Mouse (Mus musculus) hindbrain, embryonic 14.5 days (tissue): ENCODE data around the gene Gm45234. TPM values are rescaled to one million over a fixed set of nuclear protein-coding genes. Genes with fewer than 3 reads are reported as not detected.

Source experiments
- ATAC-seq: fragments of 200-750 bp; cut with Nextera tagmentation; 2 replicates; pipeline ENCODE4 v1.8.0; 2017; ENCODE audit warnings: moderate number of reproducible peaks, mild to moderate bottlenecking, moderate TSS enrichment, moderate library complexity; ENCODE audit not compliant: low FRiP score
- DNase-seq: peaks from one replicate; pipeline ENCODE4 v3.0.0-alpha.2; 2015; ENCODE audit warnings: low spot score
- H3K27ac ChIP-seq: fragments of 300-500 bp; sonication (generic); 2 replicates; pipeline ENCODE4 v1.5.1; 2014; ENCODE audit warnings: mild to moderate bottlenecking, moderate library complexity
- H3K27me3 ChIP-seq: fragments of 300-500 bp; sonication (generic); 2 replicates; pipeline ENCODE4 v1.6.1; 2014; ENCODE audit warnings: mild to moderate bottlenecking, low read length, mixed read lengths; ENCODE audit not compliant: control insufficient read depth, insufficient read depth
- H3K36me3 ChIP-seq: fragments of 300-500 bp; sonication (generic); replicated peaks from 2 replicates; pipeline ENCODE4 v1.6.1; 2014; ENCODE audit not compliant: control insufficient read depth, insufficient read depth
- H3K4me1 ChIP-seq: fragments of 300-500 bp; sonication (generic); replicated peaks from 2 replicates; pipeline ENCODE4 v1.6.1; 2014; ENCODE audit warnings: antibody characterized with exemption, low read length, mixed read lengths; ENCODE audit not compliant: control insufficient read depth, insufficient read depth
- H3K4me2 ChIP-seq: fragments of 300-500 bp; sonication (generic); replicated peaks from 2 replicates; pipeline ENCODE4 v1.6.1; 2014; ENCODE audit warnings: mild to moderate bottlenecking, moderate library complexity
- H3K4me3 ChIP-seq: fragments of 300-500 bp; sonication (generic); replicated peaks from 2 replicates; pipeline ENCODE4 v1.5.1; 2014; ENCODE audit warnings: mild to moderate bottlenecking, low read length
- H3K9ac ChIP-seq: fragments of 300-500 bp; sonication (generic); 2 replicates; pipeline ENCODE4 v1.6.1; 2014
- H3K9me3 ChIP-seq: fragments of 300-500 bp; sonication (generic); 2 replicates; pipeline ENCODE4 v1.6.1; 2016; ENCODE audit warnings: low read length; ENCODE audit not compliant: control insufficient read depth
- WGBS: fragments of 180-500 bp; shearing (Covaris S2); extraction: QIAGEN DNeasy Blood & Tissue Kit; methylation state at CpG from one replicate; pipeline ENCODE4 v1.1.7; 2014; 5-methylcytosine and 5-hydroxymethylcytosine counted together
- polyA plus RNA-seq: library from polyadenylated mRNA; unstranded; fragments of >200 nt; fragmentation: Nextera tagmentation; extraction: Ambion mirVana; gene quantifications from 2 replicates; pipeline ENCODE4 v1.2.1, GENCODE M21; 2014

The Gm45234 gene
- polyA plus RNA-seq, 1 experiment from 2014 or later = not detected

DNA sequence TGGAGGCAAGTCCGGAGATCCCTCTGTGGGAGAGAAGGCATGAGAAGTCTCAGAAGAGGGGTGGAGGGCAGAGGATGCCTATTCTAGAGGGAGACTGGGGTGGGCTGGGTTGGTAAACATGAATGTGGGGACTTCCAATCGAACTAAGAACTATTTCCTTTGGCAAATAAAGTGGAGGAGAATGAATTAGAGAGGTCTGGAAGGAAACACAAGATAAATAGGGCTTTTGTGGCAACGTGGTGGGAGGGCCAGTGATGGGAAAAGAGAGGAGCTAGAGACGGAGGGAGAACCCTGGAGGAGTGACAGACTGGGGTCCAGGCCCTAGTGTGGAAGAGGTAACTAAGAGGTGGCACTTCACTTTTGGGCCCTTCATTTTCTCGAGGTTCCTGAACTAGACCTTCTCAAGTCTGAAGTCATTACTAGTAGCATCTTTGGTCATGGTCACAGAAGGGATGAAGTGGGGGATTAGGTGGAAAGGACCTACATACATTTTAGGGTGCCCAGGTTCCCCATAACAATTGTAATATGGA, 1.6 kb upstream of the Gm45234 start:
- Histone ChIP-seq H3K27ac (peak overlapping the region; percentile 97), H3K9me3 (no peaks in the 10 kb centered on the region), H3K4me3 (peak overlapping the region; percentile 78), H3K4me1 (peaks cover 44% of the 10 kb centered on the region), H3K36me3 (peaks cover 3% of the 10 kb centered on the region; the same call in 1 of the 2 replicates), H3K27me3 (no peaks in the 10 kb centered on the region), H3K9ac (peak overlapping the region; percentile 94), H3K4me2 (peak overlapping the region; percentile 61)
- WGBS = 4% methylated on average over 5 of the region's 5 CpGs
- DNase-seq = no peak
- ATAC-seq = no peak

DNA sequence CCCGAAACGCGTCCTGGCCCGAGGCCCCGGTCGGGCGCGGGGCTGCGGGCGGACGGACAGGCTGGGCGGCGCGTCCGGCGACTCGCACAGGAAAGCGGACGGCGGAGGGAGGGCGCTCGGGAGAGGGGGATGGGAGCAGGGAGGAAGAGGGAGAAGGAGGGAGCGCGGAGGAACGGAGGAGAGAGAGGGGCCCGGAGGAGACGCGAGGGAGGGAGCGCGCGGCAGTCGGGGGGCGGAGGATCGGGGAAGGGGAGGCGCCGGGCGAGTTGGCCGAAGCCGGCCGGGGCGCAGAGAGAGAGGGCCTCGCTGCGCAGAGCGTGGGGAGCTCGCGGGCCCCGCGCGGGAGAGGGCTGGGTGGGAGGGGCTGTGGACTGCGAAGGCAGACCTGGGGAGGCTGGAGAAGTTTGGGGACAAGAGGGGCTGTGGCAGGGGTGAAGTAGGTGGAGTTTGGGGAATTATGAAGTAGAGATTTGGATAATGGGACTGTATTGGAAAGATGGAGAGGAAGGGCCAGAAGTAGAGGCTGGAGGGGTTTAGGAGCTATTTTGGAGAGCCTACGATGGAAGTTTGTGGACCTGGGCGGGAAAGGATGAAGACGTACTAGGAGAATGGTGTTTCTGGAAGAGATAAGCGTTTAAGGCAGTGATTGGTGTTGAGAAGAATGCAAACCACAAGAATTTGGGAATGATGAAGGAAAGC, 980 bp upstream of the Gm45234 start:
- peak overlapping the region; percentile 94 for H3K9ac ChIP-seq
- H3K4me1 ChIP-seq = peaks cover 44% of the 10 kb centered on the region
- DNase-seq (peak; percentile 76), ATAC-seq (peak; percentile 82)
- peaks cover 4% of the 10 kb centered on the region; the same call in 1 of the 2 replicates for H3K36me3 ChIP-seq
- H3K27ac ChIP-seq = peak overlapping the region; percentile 97
- H3K4me2 ChIP-seq = peak overlapping the region; percentile 61
- no peaks in the 10 kb centered on the region for H3K9me3 ChIP-seq
- WGBS = 1% methylated on average over 48 of the region's 54 CpGs
- peak overlapping the region; percentile 78 for H3K4me3 ChIP-seq
- no peaks in the 10 kb centered on the region for H3K27me3 ChIP-seq

DNA sequence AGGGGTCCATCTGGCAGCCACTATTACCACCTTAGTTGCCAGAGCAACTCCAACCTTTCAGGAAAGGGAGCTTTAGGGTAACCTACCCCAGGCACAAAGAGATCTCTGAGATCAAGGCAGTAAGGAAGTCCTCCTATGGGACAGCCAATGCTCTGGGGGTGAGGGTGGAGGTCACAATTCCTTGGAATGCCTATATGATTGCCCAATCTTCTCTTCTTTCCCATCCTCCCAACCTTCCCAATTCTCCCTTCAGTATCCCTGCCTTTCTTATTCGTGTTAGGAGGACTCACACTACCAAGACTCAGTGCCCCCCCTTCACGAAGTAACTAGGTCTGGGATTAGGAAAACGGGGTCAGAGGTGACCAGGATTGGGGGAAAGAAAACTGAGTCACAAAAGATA, 515 bp downstream of the Gm45234 start:
- peak overlapping the region; percentile 94 for H3K9ac ChIP-seq
- ATAC-seq = no peak
- H3K4me1 ChIP-seq = peaks cover 44% of the 10 kb centered on the region

DNA sequence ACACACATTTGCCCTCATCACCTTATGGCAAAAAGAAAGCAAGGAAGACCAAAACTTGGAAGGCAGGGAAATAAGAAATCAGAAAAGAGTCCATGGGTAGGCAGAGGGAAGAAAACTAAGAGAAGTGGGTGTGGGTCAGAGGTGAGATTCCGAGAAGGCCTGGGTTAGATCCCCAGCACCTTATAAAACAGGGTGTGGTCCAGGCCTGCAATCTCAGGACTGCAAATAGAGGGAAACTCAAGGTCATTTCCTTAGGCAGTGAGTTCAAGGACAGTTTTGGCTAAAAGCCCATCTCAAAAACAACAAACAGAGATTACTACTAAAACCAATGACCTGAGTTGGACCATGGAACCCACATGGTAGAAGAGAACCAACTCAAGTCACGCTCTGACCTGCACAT, 2.0 kb downstream of the Gm45234 start:
- no peak overlapping the region for H3K9ac ChIP-seq
- H3K4me2 ChIP-seq = peak overlapping the region; percentile 78
- peaks cover 39% of the 10 kb centered on the region for H3K4me1 ChIP-seq
- H3K27me3 ChIP-seq = no peaks in the 10 kb centered on the region
- ATAC-seq (no peak), DNase-seq (no peak)
- H3K36me3 ChIP-seq = peaks cover 23% of the 10 kb centered on the region
- H3K4me3 ChIP-seq = no peak overlapping the region
- 94% methylated on average over 2 of the region's 2 CpGs for WGBS
- no peak overlapping the region for H3K27ac ChIP-seq
- H3K9me3 ChIP-seq = no peaks in the 10 kb centered on the region

More for the DNA sequence above, 515 bp downstream of the Gm45234 start:
- peak overlapping the region; percentile 78 for H3K4me2 ChIP-seq
- H3K36me3 ChIP-seq = peaks cover 11% of the 10 kb centered on the region
- H3K27ac ChIP-seq = peak overlapping the region; percentile 97
- no peak for DNase-seq
- no peaks in the 10 kb centered on the region for H3K9me3 ChIP-seq
- H3K27me3 ChIP-seq = no peaks in the 10 kb centered on the region
- peak overlapping the region; percentile 78 for H3K4me3 ChIP-seq
- 5% methylated on average over 3 of the region's 3 CpGs for WGBS

DNA sequence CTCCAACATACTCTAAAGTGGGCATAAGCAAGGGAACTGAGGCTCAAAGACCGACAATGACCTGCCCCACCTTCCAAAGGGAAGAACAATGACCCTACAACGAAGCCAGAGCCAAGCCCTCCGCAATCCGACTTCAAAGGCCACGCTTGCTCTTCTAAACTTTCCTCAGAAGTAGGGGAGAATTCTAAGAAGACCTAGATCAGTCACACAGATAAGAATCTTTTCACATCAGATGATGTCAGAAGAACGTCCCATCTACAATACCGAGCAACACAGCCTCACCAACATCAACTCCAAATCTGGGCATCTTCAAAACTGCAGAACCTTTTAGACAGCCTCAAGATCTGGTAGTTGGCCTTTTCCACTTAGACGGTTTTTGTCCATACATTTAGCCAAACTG, 5.4 kb downstream of the Gm45234 start:
- no peaks in the 10 kb centered on the region for H3K27me3 ChIP-seq
- no peak for ATAC-seq

DNA sequence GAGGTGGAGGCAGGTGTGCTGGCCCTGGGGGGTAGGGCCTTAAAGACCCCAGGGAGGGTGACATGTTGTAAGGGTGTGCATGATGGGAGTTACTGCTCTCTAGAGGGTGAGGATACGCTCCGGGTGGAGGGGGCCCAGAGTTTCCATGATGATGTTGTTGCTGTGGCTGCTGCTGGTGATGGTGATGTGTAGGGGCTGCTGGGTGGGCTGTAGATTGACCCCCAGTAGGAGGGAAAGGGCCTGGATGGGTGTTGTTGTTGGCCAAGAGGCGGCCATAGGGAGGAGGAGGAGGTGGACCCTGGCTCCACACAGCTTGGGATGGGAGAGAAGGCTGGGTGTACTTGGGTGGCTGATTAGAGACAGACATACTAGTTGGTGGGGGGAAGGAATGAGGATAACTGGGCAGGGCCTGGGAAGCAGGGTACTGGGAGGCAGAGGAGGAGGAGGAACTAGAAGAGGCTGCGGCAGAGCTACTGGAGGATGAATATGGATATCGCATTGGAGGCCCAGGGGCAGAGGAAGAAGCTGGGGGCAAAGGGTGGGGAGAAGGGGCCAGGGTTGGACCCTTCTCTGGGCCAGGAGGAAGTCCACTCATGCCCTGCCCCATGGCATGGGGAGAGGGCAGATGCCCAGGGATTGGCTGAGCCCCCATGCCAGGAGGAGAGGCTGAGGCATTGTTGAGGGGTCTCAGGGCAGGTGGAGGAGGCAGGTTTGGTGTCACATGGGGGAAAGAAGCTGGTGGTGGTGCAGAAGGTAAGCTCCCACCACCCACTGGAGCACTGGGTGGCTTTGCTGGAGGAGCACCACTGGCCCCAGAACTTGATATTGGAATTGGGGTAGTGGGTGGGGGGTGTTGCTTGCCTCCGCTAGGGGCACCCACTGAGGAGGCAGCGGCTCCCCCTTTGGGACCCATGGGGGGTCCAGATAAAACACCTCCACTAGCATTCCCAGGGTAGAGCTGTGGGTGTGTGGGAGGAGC, 8.9 kb downstream of the Gm45234 start:
- Histone ChIP-seq H3K27ac (peak overlapping the region; percentile 90; the same call in 1 of the 2 replicates), H3K4me2 (peak overlapping the region; percentile 94; the same call in 1 of the 2 replicates), H3K36me3 (peaks cover 74% of the 10 kb centered on the region), H3K27me3 (no peaks in the 10 kb centered on the region), H3K4me1 (peaks cover 14% of the 10 kb centered on the region), H3K9me3 (no peaks in the 10 kb centered on the region), H3K4me3 (peak overlapping the region; percentile 40; the same call in 1 of the 2 replicates), H3K9ac (peak overlapping the region; percentile 80; the same call in 1 of the 2 replicates)
- 82% methylated on average over 7 of the region's 7 CpGs for WGBS
- ATAC-seq (no peak), DNase-seq (no peak)

More for the DNA sequence above, 5.4 kb downstream of the Gm45234 start:
- Histone ChIP-seq H3K4me3 (no peak overlapping the region), H3K27ac (no peak overlapping the region), H3K4me2 (no peak overlapping the region), H3K36me3 (peaks cover 48% of the 10 kb centered on the region), H3K9ac (no peak overlapping the region), H3K4me1 (peaks cover 30% of the 10 kb centered on the region), H3K9me3 (no peaks in the 10 kb centered on the region)
- no peak for DNase-seq
- 84% methylated on average over 8 of the region's 8 CpGs for WGBS

DNA sequence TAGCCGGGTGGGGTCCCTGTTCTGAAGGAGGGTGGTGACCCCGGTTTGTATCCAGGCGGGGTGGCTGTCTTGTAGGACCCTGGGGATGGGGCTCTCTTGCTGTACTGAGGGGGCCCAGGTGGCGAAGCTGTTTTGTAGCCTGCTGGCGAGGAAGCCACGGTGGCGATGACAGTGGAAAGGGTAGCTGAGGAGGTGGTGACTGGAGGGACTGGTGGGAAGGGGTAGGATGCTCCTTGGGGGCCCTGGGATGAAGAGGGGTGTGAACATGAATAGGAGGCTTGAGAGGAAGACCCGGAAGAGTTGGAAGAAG, 9.6 kb downstream of the Gm45234 start:
- Histone ChIP-seq H3K27ac (peak overlapping the region; percentile 90), H3K36me3 (peaks cover 71% of the 10 kb centered on the region), H3K27me3 (no peaks in the 10 kb centered on the region), H3K4me1 (peaks cover 18% of the 10 kb centered on the region), H3K4me2 (peak overlapping the region; percentile 94), H3K4me3 (peak overlapping the region; percentile 40), H3K9ac (peak overlapping the region; percentile 80), H3K9me3 (no peaks in the 10 kb centered on the region)
- no peak for ATAC-seq
- no peak for DNase-seq
- 11% methylated on average over 8 of the region's 8 CpGs for WGBS

DNA sequence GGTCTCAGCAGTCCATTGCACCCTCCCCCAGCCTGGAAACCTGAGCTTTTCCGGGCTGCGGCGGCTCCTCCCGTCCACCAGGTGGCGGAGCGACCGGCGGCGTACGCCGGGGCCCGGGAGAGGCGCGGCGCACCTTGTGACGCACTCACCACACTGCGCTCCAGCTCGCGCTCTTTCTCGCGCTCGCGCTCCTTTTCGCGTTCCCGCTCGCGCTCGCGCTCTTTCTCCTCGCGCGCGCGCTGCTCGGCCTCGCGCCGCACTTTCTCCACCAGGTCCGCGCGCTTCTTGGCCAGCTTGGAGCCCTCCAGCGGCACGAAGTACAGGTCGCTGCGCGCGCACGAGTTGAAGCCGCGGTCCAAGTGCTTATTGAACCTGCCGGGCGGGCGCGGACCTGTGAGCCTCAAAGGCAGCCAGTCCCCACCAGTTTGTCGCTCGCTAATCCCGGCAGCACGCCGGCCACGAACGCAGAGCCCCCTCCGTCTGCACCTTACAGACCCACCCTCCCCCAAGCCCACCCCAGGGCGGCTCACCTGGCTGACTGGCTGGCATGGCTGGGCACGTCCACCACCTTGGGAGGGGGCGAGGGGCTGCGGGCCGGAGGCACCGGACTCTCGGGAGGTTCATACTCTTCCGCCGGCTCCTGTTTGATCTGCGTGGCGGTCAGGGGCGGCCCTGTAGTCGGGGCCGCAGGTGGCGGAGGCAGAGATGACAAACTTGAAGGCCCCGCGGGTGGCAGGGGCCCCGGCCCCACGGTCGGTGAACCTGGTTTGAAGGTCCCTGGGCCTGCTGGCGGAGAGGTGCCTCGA, 10.1 kb downstream of the Gm45234 start:
- peaks cover 18% of the 10 kb centered on the region for H3K4me1 ChIP-seq
- ATAC-seq (peak; percentile 88), DNase-seq (peak; percentile 97)
- peak overlapping the region; percentile 40 for H3K4me3 ChIP-seq
- no peaks in the 10 kb centered on the region for H3K27me3 ChIP-seq
- H3K4me2 ChIP-seq = peak overlapping the region; percentile 94
- peak overlapping the region; percentile 80 for H3K9ac ChIP-seq
- whole genome bisulfite sequencing = under 1% methylated on average over 85 of the region's 85 CpGs
- peaks cover 67% of the 10 kb centered on the region for H3K36me3 ChIP-seq
- peak overlapping the region; percentile 90 for H3K27ac ChIP-seq
- no peaks in the 10 kb centered on the region for H3K9me3 ChIP-seq
